Mouse (Mus musculus): Measurements from ENCODE around the gene Pzp. TPM values are rescaled to one million over a fixed set of nuclear protein-coding genes. Genes with fewer than 3 reads are reported as not detected.

Pzp gene
- polyA plus RNA-seq, 1 experiment from 2014 or later: 0.06 TPM

- no peak overlapping the region for H3K27ac ChIP-seq
- H3K9ac ChIP-seq: no peak overlapping the region
- WGBS: 95% methylated on average over 2 of the region's 2 CpGs
- no peak overlapping the region for H3K4me2 ChIP-seq
- H3K4me1 ChIP-seq (replicated peaks): peaks cover 24% of the 10 kb centered on the region
- H3K27me3 ChIP-seq: 0 out of 2 replicates have a peak, but pooled peaks cover 6% of the 10 kb centered on the region
- H3K4me3 ChIP-seq: no peak overlapping the region
- H3K36me3 ChIP-seq: peaks cover 13% of the 10 kb centered on the region
- no peak for ATAC-seq (ENCODE audit: low FRiP score)
- no peaks in the 10 kb centered on the region for H3K9me3 ChIP-seq
Observed at GRCm38 (mm10) chr6:128440238-128440637, 86.3 kb downstream of the Pzp start.

- Histone ChIP-seq H3K27me3 (no peaks in the 10 kb centered on the region), H3K36me3 (peaks cover 26% of the 10 kb centered on the region), H3K4me3 (peak overlapping the region; percentile 96), H3K27ac (peak overlapping the region; percentile 94; the same call in 1 of the 2 replicates), H3K9me3 (no peaks in the 10 kb centered on the region), H3K4me2 (peak overlapping the region; percentile 70), H3K9ac (peak overlapping the region; percentile 99), H3K4me1 (replicated peaks) (peaks cover 24% of the 10 kb centered on the region)
- WGBS: 33% methylated on average over 16 of the region's 18 CpGs
- ATAC-seq (ENCODE audit: low FRiP score): no peak; the same call in 1 of the 2 replicates
Observed at GRCm38 (mm10) chr6:128438871-128439341, 87.6 kb downstream of the Pzp start.

- Histone ChIP-seq H3K4me3 (peak within 1 kb of the TSS; percentile 96), H3K27ac (peak within 1 kb of the TSS; percentile 94), H3K36me3 (peaks cover 31% of the 10 kb centered on the region), H3K9ac (peak within 1 kb of the TSS; percentile 99), H3K4me2 (peak within 1 kb of the TSS; percentile 70), H3K9me3 (no peaks in the 10 kb centered on the region), H3K4me1 (replicated peaks) (peaks cover 24% of the 10 kb centered on the region), H3K27me3 (no peaks in the 10 kb centered on the region)
- ATAC-seq (ENCODE audit: low FRiP score): peak; percentile 95
- WGBS: under 1% methylated on average over 66 of the region's 67 CpGs
Observed at GRCm38 (mm10) chr6:128438317-128438870, 88.1 kb downstream of the Pzp start, which contains the start of gene Fkbp4. Gene Fkbp4, minus strand, starts transcription at chr6:128438677.

GRCm38 (mm10) chr6:128437731-128438316 lies 88.7 kb downstream of the Pzp start:
- peak overlapping the region; percentile 96 for H3K4me3 ChIP-seq
- no peaks in the 10 kb centered on the region for H3K9me3 ChIP-seq
- H3K4me1 ChIP-seq (replicated peaks): peaks cover 26% of the 10 kb centered on the region
- peak overlapping the region; percentile 70 for H3K4me2 ChIP-seq
- ATAC-seq (ENCODE audit: low FRiP score): peak; percentile 77
- peak overlapping the region; percentile 99 for H3K9ac ChIP-seq
- H3K27me3 ChIP-seq: no peaks in the 10 kb centered on the region
- peaks cover 37% of the 10 kb centered on the region for H3K36me3 ChIP-seq
- peak overlapping the region; percentile 94 for H3K27ac ChIP-seq
- under 1% methylated on average over 52 of the region's 52 CpGs for WGBS

GRCm38 (mm10) chr6:128437288-128437687 lies 89.2 kb downstream of the Pzp start:
- 3% methylated on average over 10 of the region's 10 CpGs for WGBS
- Histone ChIP-seq H3K36me3 (peaks cover 42% of the 10 kb centered on the region), H3K27me3 (no peaks in the 10 kb centered on the region), H3K4me2 (peak overlapping the region; percentile 70), H3K9ac (peak overlapping the region; percentile 99), H3K27ac (peak overlapping the region; percentile 94), H3K9me3 (no peaks in the 10 kb centered on the region), H3K4me1 (replicated peaks) (peaks cover 31% of the 10 kb centered on the region), H3K4me3 (peak overlapping the region; percentile 96)
- ATAC-seq (ENCODE audit: low FRiP score): no peak

- 87% methylated on average over 8 of the region's 8 CpGs for WGBS
- Histone ChIP-seq H3K27me3 (no peaks in the 10 kb centered on the region), H3K36me3 (peaks cover 50% of the 10 kb centered on the region), H3K27ac (peak overlapping the region; percentile 94; the same call in 1 of the 2 replicates), H3K4me1 (replicated peaks) (peaks cover 33% of the 10 kb centered on the region), H3K4me2 (peak overlapping the region; percentile 70), H3K4me3 (peak overlapping the region; percentile 96), H3K9me3 (no peaks in the 10 kb centered on the region), H3K9ac (peak overlapping the region; percentile 99)
- ATAC-seq (ENCODE audit: low FRiP score): no peak
Observed at GRCm38 (mm10) chr6:128436356-128437005, 90.0 kb downstream of the Pzp start.

GRCm38 (mm10) chr6:128435474-128435873 lies 91.0 kb downstream of the Pzp start:
- H3K4me3 ChIP-seq: no peak overlapping the region
- peaks cover 33% of the 10 kb centered on the region for H3K4me1 ChIP-seq (replicated peaks)
- ATAC-seq (ENCODE audit: low FRiP score): no peak
- WGBS: 87% methylated on average over 5 of the region's 5 CpGs
- no peak overlapping the region for H3K27ac ChIP-seq
- no peaks in the 10 kb centered on the region for H3K9me3 ChIP-seq
- no peaks in the 10 kb centered on the region for H3K27me3 ChIP-seq
- H3K4me2 ChIP-seq: no peak overlapping the region
- no peak overlapping the region for H3K9ac ChIP-seq
- peaks cover 61% of the 10 kb centered on the region for H3K36me3 ChIP-seq

Other genes with a start within 250 kb of the Pzp start
- gene Tead4, start 225.9 kb downstream of the Pzp start, polyA plus RNA-seq (2015; fragmentation: Nextera tagmentation; extraction: Ambion mirVana): 0.53 and 0.70 TPM in 2 replicates
- 19.9 and 20.1 TPM in 2 replicates for gene Tulp3, start 170.9 kb downstream of the Pzp start, polyA plus RNA-seq (2015; fragmentation: Nextera tagmentation; extraction: Ambion mirVana)
- gene Rhno1, start 163.8 kb downstream of the Pzp start, polyA plus RNA-seq (2015; fragmentation: Nextera tagmentation; extraction: Ambion mirVana): 115 and 117 TPM in 2 replicates
- gene Foxm1, start 163.8 kb downstream of the Pzp start, polyA plus RNA-seq (2015; fragmentation: Nextera tagmentation; extraction: Ambion mirVana): 8.7 and 9.6 TPM in 2 replicates
- gene Tex52, start 151.3 kb downstream of the Pzp start, polyA plus RNA-seq (2015; fragmentation: Nextera tagmentation; extraction: Ambion mirVana): 0.47 and 0.70 TPM in 2 replicates
- gene Gm44596, start 151.2 kb downstream of the Pzp start, polyA plus RNA-seq (2015; fragmentation: Nextera tagmentation; extraction: Ambion mirVana): not detected in 2 replicates
- 8.1 and 9.5 TPM in 2 replicates for gene Nrip2, start 127.4 kb downstream of the Pzp start, polyA plus RNA-seq (2015; fragmentation: Nextera tagmentation; extraction: Ambion mirVana)
- 41.7 and 46.0 TPM in 2 replicates for gene Itfg2, start 101.8 kb downstream of the Pzp start, polyA plus RNA-seq (2015; fragmentation: Nextera tagmentation; extraction: Ambion mirVana)
- 371 and 380 TPM in 2 replicates for gene Fkbp4, start 88.0 kb downstream of the Pzp start, polyA plus RNA-seq (2015; fragmentation: Nextera tagmentation; extraction: Ambion mirVana)
- 0.42 and 0.89 TPM in 2 replicates for gene A2ml1, start 54.9 kb upstream of the Pzp start, polyA plus RNA-seq (2015; fragmentation: Nextera tagmentation; extraction: Ambion mirVana)
- gene Klrb1a, start 96.8 kb upstream of the Pzp start, polyA plus RNA-seq (2015; fragmentation: Nextera tagmentation; extraction: Ambion mirVana): not detected in 2 replicates
- gene Clec2h, start 135.7 kb upstream of the Pzp start, polyA plus RNA-seq (2015; fragmentation: Nextera tagmentation; extraction: Ambion mirVana): not detected in 2 replicates
- gene Klrb1, start 196.3 kb upstream of the Pzp start, polyA plus RNA-seq (2015; fragmentation: Nextera tagmentation; extraction: Ambion mirVana): 0.25 and 0.56 TPM in 2 replicates

All from hindbrain, embryonic 13.5 days (tissue).